Mouse (Mus musculus): ENCODE data around the gene Caly. TPM values are rescaled to one million over a fixed set of nuclear protein-coding genes. Genes with fewer than 3 reads are reported as not detected.

The Caly gene
- 0.28 and 0.45 TPM in 2 replicates for polyA plus RNA-seq (2015; fragmentation: Nextera tagmentation; extraction: Ambion mirVana)

GRCm38 (mm10) chr7:140082242-140082678 lies at the start of gene Caly:
Caly (minus strand) TSS chr7:140082548.

GRCm38 (mm10) chr7:140116329-140117054 lies 34.1 kb upstream of the Caly start, which contains the start of gene Echs1:
Echs1 (minus strand) TSS chr7:140116476.

GRCm38 (mm10) chr7:140115583-140116328 lies 33.4 kb upstream of the Caly start, which contains the start of gene Paox:
Paox (plus strand) TSS chr7:140115799.

GRCm38 (mm10) chr7:140101993-140102860 lies 19.9 kb upstream of the Caly start, which contains the start of gene Fuom:
Fuom (minus strand) TSS chr7:140102441.

GRCm38 (mm10) chr7:140092924-140093528 lies 10.7 kb upstream of the Caly start, which contains the start of gene Prap1:
Prap1 (plus strand) TSS chr7:140093395.

GRCm38 (mm10) chr7:140048361-140049114 lies 33.8 kb downstream of the Caly start, which contains the start of gene Msx3:
Msx3 (minus strand) TSS chr7:140049089.

GRCm38 (mm10) chr7:140036281-140037170 lies 45.8 kb downstream of the Caly start, which contains the start of the genes Zfp511 and Tubgcp2:
Zfp511 (plus strand) TSS chr7:140036391.
Tubgcp2 (minus strand) TSS chr7:140036669.

Other genes with a start within 250 kb of the Caly start
- 0.56 and 0.58 TPM in 2 replicates for gene Adgra1, start 248.4 kb downstream of the Caly start, polyA plus RNA-seq (2015; fragmentation: Nextera tagmentation; extraction: Ambion mirVana)
- 0.06 and 0.22 TPM in 2 replicates for gene Kndc1, start 187.9 kb downstream of the Caly start, polyA plus RNA-seq (2015; fragmentation: Nextera tagmentation; extraction: Ambion mirVana)
- not detected in 2 replicates for gene Utf1, start 138.8 kb downstream of the Caly start, polyA plus RNA-seq (2015; fragmentation: Nextera tagmentation; extraction: Ambion mirVana)
- gene 6430531B16Rik, start 103.8 kb downstream of the Caly start, polyA plus RNA-seq (2015; fragmentation: Nextera tagmentation; extraction: Ambion mirVana), result 0.22 and 0.37 TPM in 2 replicates
- 0.78 and 0.90 TPM in 2 replicates for gene Adam8, start 90.0 kb downstream of the Caly start, polyA plus RNA-seq (2015; fragmentation: Nextera tagmentation; extraction: Ambion mirVana)
- 18.3 and 21.9 TPM in 2 replicates for gene Zfp511, start 46.2 kb downstream of the Caly start, polyA plus RNA-seq (2015; fragmentation: Nextera tagmentation; extraction: Ambion mirVana)
- gene Tubgcp2, start 45.9 kb downstream of the Caly start, polyA plus RNA-seq (2015; fragmentation: Nextera tagmentation; extraction: Ambion mirVana), result 23.6 and 25.0 TPM in 2 replicates
- not detected in 2 replicates for gene Msx3, start 33.5 kb downstream of the Caly start, polyA plus RNA-seq (2015; fragmentation: Nextera tagmentation; extraction: Ambion mirVana)
- not detected in 2 replicates for gene Prap1, start 10.8 kb upstream of the Caly start, polyA plus RNA-seq (2015; fragmentation: Nextera tagmentation; extraction: Ambion mirVana)
- 42.2 and 47.7 TPM in 2 replicates for gene Fuom, start 19.9 kb upstream of the Caly start, polyA plus RNA-seq (2015; fragmentation: Nextera tagmentation; extraction: Ambion mirVana)
- 9.7 and 19.8 TPM in 2 replicates for gene Paox, start 33.3 kb upstream of the Caly start, polyA plus RNA-seq (2015; fragmentation: Nextera tagmentation; extraction: Ambion mirVana)
- gene Echs1, start 33.9 kb upstream of the Caly start, polyA plus RNA-seq (2015; fragmentation: Nextera tagmentation; extraction: Ambion mirVana), result 133 and 185 TPM in 2 replicates
- gene Mtg1, start 55.0 kb upstream of the Caly start, polyA plus RNA-seq (2015; fragmentation: Nextera tagmentation; extraction: Ambion mirVana), result 22.8 and 26.4 TPM in 2 replicates
- gene Sprn, start 72.3 kb upstream of the Caly start, polyA plus RNA-seq (2015; fragmentation: Nextera tagmentation; extraction: Ambion mirVana), result 0.12 and 0.38 TPM in 2 replicates
- gene Olfr522, start 82.2 kb upstream of the Caly start, polyA plus RNA-seq (2015; fragmentation: Nextera tagmentation; extraction: Ambion mirVana), result not detected in 2 replicates
- not detected in 2 replicates for gene Olfr523, start 90.7 kb upstream of the Caly start, polyA plus RNA-seq (2015; fragmentation: Nextera tagmentation; extraction: Ambion mirVana)
- not detected in 2 replicates for gene Olfr524, start 123.4 kb upstream of the Caly start, polyA plus RNA-seq (2015; fragmentation: Nextera tagmentation; extraction: Ambion mirVana)
- gene Cd163l1, start 135.7 kb upstream of the Caly start, polyA plus RNA-seq (2015; fragmentation: Nextera tagmentation; extraction: Ambion mirVana), result not detected in 2 replicates
- gene 5830411N06Rik, start 164.7 kb upstream of the Caly start, polyA plus RNA-seq (2015; fragmentation: Nextera tagmentation; extraction: Ambion mirVana), result not detected in 2 replicates
- not detected in 2 replicates for gene Olfr525, start 238.3 kb upstream of the Caly start, polyA plus RNA-seq (2015; fragmentation: Nextera tagmentation; extraction: Ambion mirVana)